Mouse (Mus musculus) cerebellum, adult 9-11 months (tissue): ENCODE data around the gene Timm10.

Source experiments
- DNase-seq: peaks from one replicate; pipeline ENCODE4 v3.0.0; 2022

The Timm10 gene

GRCm38 (mm10) chr2:84861430-84861829 is 34.6 kb downstream of the Timm10 start:
- DNase-seq: no peak

GRCm38 (mm10) chr2:84862231-84862630 is 35.4 kb downstream of the Timm10 start:
- DNase-seq: no peak

GRCm38 (mm10) chr2:84865616-84866571 is 39.1 kb downstream of the Timm10 start:
- no peak for DNase-seq

- DNase-seq: no peak
Observed at GRCm38 (mm10) chr2:84868521-84868943, 41.7 kb downstream of the Timm10 start.

GRCm38 (mm10) chr2:84868977-84869376 is 42.2 kb downstream of the Timm10 start:
- no peak for DNase-seq

GRCm38 (mm10) chr2:84870623-84871160 is 43.9 kb downstream of the Timm10 start:
- no peak for DNase-seq

GRCm38 (mm10) chr2:84872105-84872716 is 45.4 kb downstream of the Timm10 start:
- no peak for DNase-seq

- DNase-seq: no peak
Observed at GRCm38 (mm10) chr2:84875842-84876241, 49.0 kb downstream of the Timm10 start.
